Mouse (Mus musculus) T-helper 1 cell (primary cell): ENCODE results near the gene Mafg.

ENCODE experiments used
- in situ Hi-C: fragments of 300-600 bp; cut with MboI, MseI; formaldehyde crosslinking; loops from one replicate; pipeline ENCODE4 v1.15.1; 2025; ENCODE audit warnings: high pct_unique_total_duplicates

Gene Mafg

DNA sequence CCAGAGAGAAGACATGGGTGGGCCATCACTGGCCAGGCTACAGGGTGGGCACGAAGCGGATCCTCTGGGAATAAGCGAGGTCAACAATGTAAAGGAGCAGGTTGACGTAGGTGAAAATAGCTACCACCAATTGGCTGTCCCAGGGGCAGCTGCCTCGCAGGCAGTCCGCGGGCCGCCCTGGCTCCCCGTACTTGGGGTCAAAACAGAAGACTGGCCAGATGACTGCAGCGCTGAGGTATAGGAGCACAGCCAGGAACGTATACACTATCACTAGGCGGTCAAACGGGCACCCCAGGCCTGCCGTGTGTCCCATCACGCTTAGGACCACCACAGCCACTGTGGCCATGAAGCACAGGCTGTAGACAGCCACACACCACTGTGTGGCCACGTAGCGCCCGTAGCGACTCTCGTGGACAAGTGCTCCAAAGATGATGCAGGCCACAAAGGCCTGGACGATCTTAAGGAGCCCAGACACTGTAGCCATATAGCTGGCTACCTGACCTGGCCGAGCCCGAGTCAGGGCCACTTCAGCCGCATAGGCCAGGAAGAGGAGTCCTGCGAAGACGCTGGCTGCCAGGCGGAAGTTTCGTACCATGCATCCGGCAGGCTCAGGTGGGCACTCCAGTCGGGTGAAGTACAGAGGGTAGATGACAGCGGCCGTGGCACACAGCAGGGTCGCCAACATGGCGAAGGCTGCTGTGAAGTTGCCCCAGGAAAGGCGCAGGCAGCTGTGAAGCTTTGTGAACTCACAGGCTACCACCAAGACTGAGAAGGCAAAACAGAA, 13.8 kb upstream of the Mafg start:
- in situ Hi-C loops = no loop called here

DNA sequence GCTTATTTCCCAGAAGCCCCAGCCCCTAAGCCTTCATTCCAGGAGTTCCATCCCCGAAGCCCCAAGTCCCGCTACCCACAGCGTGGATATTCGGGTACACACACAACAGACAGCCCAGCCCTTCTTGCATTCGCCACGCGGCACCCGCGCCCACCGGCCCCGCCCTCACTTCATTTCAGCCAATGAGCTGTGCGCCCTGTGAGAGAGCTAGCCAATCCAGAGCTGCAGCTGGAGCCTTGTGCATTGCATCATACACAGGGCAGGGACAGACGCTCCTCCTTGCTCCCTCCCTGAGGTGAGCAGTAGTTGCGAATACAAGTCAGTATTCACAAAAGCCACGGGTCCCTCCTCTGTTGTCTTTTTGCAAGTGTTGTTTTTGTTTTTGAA, 10.2 kb upstream of the Mafg start, which contains the start of gene Pycr1:
TSS of gene Pycr1 (minus strand) at position 169 of the 387 bp plus-strand sequence.
- in situ Hi-C loops = no loop called here

- in situ Hi-C loops = no loop called here
Observed at GRCm38 (mm10) chr11:120642939-120643600, 9.7 kb upstream of the Mafg start.

DNA sequence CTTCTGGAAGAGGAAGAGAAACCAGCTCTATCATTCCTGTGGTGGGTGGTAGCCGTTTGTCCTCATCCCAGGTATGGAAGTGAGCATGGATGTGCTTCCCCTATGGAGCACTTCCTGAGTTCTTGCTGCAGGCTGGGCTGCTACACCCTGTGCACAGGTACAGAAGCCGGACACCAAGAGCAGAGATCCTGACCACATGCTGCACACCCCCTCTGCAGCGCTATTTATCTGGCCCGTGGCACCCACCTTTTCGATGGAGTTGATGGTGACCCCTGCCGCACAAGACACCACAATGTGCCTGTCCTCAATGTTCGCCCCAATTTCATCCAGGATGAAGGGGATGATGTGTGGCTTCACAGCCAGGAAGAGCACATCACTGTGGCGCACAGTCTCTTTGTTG, 8.5 kb upstream of the Mafg start:
- in situ Hi-C loops = no loop called here

GRCm38 (mm10) chr11:120641255-120641654, 7.9 kb upstream of the Mafg start:
- in situ Hi-C loops = no loop called here

DNA sequence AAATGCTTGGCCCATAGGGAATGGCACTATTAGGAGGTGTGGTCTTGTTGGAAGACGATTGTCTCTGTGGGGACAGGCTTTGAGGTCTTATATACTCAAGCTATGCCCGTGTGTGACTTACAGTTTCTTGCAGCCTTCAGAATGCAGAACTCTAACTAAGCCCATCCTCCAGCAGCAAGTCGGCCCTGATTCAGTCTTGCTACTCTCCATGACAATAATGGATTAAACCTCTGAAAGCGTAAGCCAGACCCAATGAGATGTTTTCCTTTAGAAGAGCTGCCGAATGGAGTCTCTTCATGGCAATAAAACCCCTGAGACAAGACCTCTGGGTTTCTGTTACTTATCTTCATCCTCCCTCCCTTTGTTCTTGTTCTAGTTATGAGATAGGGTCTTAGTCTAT, 1.4 kb upstream of the Mafg start:
- in situ Hi-C loops = no loop called here

DNA sequence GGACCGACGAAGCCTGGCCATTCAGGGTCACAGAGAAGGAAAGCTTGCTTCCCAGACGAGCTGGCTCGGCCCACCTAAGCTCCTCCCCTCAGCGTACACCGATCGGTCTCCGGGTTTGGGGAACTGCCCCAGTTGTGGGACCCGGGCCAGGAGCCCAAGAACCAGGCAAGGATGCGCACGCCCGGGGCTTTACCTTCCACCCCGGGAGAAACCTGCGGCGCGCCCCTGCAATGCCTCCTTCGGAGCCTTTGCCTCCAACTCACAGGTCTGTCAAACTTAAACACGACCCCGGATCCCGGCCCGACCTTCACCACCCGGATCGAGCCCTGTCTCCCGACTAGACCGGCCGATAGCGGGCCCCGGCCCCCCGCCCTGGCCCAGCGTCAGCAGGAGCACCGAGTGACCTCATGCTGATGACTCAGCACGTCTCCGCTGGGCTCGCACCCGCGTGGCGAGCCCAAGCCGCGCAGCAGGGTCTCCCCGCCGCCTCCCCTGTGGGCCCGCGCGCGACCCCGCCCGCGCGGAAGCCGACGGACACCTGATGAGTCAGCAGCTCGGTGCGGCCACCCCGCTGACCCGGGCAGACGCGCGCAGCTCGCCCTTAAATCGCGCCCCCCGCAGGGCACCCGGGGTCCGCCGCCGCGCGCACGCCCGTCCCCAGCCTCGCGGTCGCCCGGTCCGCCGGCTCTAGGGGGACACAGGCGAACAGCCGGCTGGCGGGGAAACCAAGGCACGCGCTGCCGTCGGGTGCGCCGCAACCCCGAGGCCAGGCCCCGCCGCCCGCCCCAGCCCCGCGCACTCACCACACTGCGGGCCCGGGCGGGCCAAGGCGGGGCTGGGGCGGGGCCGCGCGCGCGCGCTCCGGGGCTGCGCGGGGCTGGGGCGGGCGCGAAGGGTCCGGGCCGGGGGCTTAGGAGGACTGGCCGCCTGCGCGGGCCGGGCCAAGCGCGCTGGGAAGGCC, 561 bp downstream of the Mafg start:
- in situ Hi-C loops = no loop called here

GRCm38 (mm10) chr11:120631726-120632448, 1.5 kb downstream of the Mafg start:
- in situ Hi-C loops = no loop called here

GRCm38 (mm10) chr11:120630881-120631725, 2.3 kb downstream of the Mafg start:
- in situ Hi-C loops = no loop called here

GRCm38 (mm10) chr11:120630401-120630871, 3.0 kb downstream of the Mafg start:
- in situ Hi-C loops = no loop called here

GRCm38 (mm10) chr11:120629911-120630310, 3.5 kb downstream of the Mafg start:
- in situ Hi-C loops = no loop called here

GRCm38 (mm10) chr11:120629341-120629730, 4.1 kb downstream of the Mafg start:
- in situ Hi-C loops = no loop called here

- in situ Hi-C loops = no loop called here
Observed at GRCm38 (mm10) chr11:120628601-120629340, 4.6 kb downstream of the Mafg start.

DNA sequence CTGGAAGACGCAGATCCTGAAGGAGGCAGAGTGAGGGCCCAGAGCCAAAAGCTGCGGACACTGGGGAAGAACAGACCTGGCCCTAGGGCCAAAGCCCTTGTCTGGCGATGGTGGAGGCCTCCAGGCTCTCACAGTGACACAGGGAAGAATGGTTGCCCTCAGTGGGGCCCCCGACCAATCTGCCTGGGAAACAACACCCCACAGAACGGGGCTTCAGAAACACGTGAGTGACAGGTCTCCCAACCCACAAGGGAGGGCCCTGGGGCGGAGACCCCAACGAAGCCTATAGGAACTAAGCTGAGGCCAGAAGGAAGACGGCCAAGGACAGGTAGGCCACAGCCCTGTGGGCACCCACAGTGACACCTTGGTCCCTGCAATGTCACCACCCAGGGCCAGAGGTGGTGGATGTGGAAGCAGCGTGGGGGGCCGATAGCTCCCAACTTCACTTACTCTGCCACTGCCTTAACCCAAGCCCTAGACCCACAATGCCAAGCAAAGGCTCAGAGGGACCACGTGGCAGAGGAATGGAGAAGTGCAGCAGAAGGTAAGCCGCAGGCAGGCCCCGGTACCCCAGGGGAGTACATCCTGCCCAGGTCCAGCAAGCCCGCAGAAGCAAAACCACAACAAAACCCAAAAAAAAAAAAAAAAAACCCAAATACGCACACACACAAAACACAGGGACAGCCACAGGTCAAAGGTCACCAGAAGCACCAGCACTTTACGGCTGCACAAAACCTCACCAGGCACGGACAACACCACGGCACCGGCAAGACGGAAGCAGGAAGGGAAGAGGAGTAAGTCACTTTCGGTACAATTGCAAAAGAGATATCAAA, 5.7 kb downstream of the Mafg start:
- in situ Hi-C loops = no loop called here

- in situ Hi-C loops = no loop called here
Observed at GRCm38 (mm10) chr11:120626785-120627467, 6.5 kb downstream of the Mafg start.

GRCm38 (mm10) chr11:120625152-120625775, 8.1 kb downstream of the Mafg start, which contains the start of gene Sirt7:
Sirt7 (minus strand) TSS chr11:120625240.
- in situ Hi-C loops = no loop called here

DNA sequence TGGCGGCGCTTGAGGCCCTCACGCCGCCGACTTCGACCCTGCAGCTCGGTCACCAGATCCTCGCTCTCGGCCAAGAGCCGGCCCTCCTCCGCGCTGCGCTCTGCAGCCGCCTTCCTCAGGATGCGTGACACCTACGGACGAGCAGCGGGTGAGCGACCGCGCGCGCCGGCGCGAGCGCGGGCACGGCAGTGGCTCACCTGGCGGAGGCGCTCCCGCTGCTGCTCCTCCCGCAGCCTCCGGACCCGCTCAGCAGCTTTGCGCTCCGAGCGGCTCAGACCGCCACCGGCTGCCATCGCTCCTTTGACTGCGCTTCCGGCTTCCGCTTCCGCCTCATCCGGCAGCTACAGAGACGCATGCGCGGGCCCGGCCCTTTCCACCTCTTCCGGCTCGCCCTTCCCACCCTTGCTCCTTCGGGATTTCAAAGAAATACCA, 8.7 kb downstream of the Mafg start:
- in situ Hi-C loops = no loop called here
